Mouse (Mus musculus) left cerebral cortex, adult 8-10 months (tissue): Measurements from ENCODE around the gene Hk1. TPM values are rescaled to one million over a fixed set of nuclear protein-coding genes. Genes with fewer than 3 reads are reported as not detected.

Experiments used
- DNase-seq, 2 experiments: peaks; one replicate each; pipeline ENCODE4 v3.0.0; 2022; ENCODE audit warnings: low spot score in 2 of 2
- total RNA-seq, 4 experiments: library from RNA; stranded (reverse); gene quantifications; 2 replicates each; pipeline ENCODE4 v1.2.4; 2022

Gene Hk1
- 100 to 1,000 TPM; 308 to 326 (median 318) TPM for total RNA-seq

DNA sequence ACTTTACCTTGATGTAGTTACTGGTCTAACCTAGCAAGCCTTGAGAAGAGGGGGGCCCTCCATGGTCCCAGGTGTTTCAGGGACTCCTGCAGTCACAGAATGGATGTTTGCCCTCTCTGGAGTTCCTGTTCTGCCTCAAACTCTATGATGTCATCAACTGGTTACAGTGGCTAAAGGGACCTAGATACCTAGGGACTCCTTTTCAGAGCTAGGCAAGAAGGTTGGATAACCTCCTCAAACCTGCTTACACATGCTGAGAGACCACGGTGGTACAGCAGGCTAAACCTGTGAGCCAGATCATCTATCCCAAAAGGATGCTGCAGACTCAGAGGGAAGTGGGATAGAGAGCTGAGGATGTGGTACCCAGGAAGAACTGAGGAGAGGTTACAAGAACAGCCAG is at the start of gene Hk1:
Gene Hk1 (minus strand): TSS at position 101 of the 400 bp plus-strand sequence.
- DNase-seq = no peak

- DNase-seq = no peak
Observed at GRCm38 (mm10) chr10:62425081-62425871, 45.6 kb upstream of the Hk1 start.

GRCm38 (mm10) chr10:62422255-62422654 is 42.5 kb upstream of the Hk1 start, which contains the start of gene Hkdc1:
Gene Hkdc1 (minus strand): TSS chr10:62422491.
- DNase-seq = no peak

DNA sequence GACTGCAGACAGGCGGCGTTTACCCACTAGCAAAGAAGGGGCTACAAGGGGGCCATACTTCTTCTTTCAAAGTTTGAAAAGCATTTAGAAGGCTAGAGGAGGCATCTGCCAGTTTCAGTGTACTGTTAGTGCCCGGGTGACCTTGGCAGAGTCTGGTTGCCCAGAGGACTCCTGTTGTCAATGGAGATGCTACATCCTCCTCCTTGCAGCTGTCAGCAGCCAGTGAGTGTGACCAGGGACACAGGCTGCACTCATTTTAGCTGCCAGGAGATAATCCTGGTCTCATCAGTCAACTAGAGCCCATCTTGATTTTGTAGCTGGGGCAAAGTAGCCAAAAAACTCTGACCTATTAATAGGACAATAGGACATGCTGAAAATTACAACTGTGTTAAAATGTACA is 41.4 kb upstream of the Hk1 start:
- DNase-seq = no peak

DNA sequence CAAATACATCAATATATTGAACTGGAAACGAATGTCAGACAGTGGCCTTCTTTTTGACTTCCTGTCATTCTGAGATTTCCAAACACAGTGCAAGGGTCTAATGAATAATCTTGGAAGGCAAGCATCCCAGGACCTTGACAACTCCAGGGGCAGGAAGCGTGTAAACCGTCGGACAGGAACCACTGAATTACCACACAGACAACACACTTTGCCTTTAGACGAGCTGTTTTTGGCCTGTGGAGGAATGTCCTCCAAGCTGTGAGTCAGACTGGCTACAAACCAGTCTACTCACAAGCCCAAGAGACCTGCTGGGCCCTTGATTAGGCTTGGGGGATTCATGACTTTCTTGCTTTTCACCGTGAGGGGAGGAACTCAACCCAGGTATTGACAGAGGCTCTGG is 40.7 kb upstream of the Hk1 start:
- no peak for DNase-seq

- DNase-seq = no peak
Observed at GRCm38 (mm10) chr10:62419422-62419821, 39.7 kb upstream of the Hk1 start.

DNA sequence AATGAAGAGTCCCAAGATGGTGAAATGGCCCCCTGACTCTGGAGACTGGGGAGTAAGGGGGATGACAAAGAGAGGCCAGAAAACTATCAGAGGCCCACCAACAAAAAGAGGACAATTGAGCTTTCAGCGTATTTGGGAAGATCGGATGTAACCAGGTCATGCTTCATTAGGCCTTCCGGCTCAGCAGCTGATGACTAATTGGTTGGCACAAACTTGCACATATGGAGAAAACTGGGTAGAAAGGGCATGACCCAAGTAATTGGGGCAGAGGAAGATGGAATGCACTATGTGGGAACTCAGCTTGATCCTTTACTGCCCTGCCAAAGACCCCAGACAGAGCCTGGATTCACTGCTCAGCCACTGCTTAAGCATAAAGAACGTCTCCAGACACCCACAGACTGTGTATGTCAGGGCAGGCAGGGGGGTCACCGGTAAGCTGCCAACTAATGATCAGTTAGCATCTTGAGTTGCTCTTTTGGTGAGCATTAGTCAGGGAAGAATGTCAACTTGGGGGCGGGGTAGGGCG is 39.2 kb upstream of the Hk1 start:
- no peak for DNase-seq

GRCm38 (mm10) chr10:62413606-62413982 is 33.9 kb upstream of the Hk1 start:
- DNase-seq = no peak

GRCm38 (mm10) chr10:62412906-62413605 is 33.3 kb upstream of the Hk1 start:
- DNase-seq = no peak

DNA sequence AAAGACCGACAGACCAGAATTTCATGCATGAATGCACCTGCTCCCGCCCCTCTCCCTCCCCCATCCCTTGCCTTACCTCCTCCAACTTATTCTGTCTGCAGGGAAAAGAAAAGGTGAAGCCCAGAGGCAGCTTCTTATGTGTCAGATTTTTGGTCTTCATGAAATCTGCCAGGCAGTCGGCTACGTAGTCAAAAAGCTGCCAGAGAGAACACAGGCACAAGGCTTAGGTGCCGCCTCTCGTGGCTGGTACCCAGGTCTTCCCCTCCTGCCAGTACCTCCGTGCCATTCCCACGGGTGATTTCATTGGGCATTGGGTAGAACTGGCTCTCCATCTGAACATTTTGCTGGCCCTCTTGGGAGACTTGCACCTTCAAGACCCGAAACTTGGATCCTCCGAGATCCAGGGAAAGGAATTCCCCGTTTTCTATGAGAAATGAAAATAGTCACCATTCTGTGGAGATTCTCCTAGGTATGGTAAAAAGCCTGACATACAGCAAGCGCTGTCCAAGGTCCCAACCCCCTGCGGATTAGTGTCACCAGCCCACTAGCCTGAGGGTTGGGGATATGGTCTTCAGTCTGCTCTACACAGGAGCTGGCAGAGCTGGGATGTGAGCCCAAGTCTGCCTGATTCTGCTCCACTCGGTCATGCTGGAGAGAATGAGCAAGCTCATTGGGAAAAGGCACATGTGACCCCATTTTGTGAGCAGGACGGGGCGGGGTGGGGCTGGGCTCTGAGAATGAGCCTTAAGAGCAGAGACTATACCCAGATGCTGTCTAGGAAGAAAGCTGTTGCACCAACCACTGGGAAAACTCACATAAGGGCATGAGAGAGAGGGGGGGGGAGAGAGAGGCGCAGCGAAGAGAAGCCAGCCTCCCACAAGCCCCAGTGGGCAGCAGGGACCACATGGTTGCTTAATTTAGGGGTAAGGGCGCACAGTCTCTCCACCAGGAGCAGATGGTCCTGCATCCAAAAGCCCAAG is 32.0 kb upstream of the Hk1 start:
- DNase-seq = no peak

GRCm38 (mm10) chr10:62410943-62411342 is 31.2 kb upstream of the Hk1 start:
- DNase-seq = peak in 1 of 2 experiments; percentile 43

- no peak for DNase-seq
Observed at GRCm38 (mm10) chr10:62404901-62405300, 25.2 kb upstream of the Hk1 start.

DNA sequence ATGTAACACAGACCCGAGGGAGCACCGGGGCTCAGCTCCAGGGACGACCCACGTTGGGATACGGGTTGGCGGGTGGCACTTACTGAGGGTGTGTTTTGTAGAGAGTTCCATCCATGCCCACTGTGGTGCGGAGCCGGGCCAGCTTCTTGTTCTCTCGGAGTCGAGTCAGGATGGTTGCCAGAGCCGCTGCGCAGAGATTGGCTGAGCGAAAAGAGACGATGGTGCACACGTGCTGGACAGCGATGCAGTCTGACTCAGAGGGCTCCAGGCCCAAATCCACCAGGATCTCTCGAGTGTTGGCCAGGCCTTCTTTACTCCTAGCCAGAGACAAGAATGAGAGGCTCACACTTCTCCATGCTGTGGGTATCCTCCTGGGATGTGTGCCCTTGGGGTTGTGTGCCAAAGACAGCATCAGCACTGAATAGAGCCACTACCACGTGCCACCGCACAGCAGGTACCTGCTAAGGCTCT is 22.0 kb upstream of the Hk1 start:
- DNase-seq = no peak

DNA sequence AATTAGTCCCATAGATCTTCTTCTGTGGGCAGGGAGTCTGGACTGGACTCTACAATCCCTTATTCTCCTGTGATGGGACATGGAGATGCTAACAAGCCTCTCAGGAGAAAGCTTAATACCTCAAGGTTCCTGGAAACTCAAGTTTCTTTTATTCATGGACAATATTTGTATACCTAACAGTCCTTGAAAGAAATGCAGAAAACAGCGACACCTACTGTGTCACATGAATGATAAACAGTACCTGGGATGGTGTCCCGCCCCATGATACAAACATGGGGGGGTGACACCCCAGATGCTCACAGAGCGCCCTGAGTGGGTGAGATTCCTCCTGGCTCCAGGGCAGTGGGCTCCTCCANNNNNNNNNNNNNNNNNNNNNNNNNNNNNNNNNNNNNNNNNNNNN is 3.3 kb upstream of the Hk1 start:
- no peak for DNase-seq

DNA sequence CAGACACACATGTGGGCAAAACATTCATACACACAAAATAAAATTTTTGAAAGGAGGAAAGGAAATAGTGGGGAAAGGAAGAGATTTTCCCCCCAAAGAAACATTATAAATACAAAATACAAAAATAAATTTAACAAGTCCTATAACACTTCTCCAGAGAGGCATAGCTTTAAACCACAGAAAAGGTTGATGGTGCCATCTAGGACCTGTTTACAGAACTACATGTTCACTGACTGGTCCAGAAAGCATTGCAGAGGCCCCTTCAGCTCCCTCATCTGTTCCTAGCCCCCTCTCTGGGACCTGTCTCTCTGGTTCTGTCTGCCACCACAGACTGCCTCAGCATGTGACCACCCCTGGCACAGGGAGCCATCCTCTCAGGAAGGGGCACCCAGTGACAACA is 1.2 kb upstream of the Hk1 start:
- DNase-seq = no peak

DNA sequence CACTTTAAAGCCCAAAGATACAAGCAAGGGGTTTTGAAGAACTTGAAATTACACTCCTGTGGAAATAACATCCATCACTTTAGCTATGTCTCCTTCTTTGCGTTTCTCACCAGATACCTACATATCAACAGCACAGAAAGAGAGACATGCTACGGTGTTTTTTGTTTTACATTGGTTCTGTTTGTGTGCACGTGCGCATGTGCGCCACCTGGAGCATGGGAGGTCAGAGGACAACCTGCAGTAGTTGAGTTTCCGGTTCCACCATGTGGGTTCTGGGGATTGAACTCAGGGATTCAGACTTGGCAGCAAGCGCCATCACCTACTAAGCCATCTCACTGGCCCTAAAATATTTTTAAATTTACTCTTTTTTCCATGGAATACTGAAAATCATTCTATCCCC is 20.9 kb downstream of the Hk1 start:
- DNase-seq = no peak

DNA sequence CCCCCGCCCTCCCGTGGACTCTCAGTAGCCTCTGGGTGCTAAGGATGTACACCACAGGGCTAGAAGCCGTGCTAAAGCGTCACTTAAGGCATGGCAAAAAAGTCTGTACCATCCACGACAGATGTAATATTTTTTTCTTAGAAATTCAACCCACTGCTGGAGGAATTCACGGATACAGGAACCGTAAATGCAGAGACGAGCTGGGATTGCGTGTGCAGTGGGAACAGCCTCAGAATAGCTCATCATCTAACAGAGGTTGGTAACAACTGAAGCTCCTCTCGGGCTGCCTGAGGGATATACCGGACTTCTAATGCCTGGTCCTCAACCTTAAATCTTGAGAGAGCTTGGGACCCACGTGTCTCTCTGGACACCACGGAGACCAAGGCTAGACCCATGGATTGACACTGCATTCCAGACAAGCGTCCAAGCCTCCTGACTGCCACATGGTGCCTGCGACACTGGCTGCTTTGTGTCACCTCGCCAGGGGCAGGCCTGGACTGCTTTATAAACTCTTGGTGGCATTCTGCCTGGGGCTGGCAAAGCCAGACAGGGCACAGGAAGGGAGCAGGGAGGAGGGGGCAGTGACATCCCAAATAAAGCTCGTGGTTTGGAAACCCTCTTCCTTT is 23.5 kb downstream of the Hk1 start:
- peak in 1 of 2 experiments; percentile 61 for DNase-seq

GRCm38 (mm10) chr10:62345147-62345546 is 34.6 kb downstream of the Hk1 start:
- DNase-seq = no peak

DNA sequence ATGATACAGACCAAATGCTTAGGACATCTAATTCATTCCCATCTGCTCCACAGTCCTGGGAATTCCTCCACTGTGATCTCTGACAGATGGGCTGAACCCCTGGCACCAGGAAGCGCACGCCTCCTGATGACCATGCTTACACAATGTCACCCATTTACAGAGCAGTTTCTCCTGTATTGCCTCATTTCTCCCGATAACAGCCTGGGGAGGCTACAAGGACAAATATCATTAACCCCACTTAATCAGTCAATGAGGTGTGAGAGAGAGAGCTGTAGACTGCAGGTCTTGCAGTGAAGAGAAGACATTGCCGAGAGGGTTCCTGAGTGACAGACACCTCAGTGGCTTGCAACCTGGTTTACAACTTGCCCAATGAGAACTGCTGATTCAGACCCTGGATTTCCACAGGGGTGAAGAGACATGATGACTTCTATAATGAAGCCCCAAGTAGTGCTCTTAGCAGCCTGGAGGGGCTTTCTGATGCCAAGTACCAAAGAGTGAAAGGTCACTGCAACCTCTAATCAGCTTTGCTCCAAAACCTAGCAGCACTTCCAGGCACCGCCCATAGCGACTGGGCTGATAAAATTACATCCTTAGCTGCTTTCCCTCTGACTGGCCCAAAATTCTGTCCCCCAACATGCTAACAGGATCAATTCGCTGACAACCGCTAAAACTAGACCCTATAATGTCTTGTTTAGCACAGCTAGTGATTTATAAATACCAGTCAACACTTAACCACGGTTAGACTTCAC is 35.5 kb downstream of the Hk1 start:
- no peak for DNase-seq

- DNase-seq = no peak
Observed at GRCm38 (mm10) chr10:62342512-62342911, 37.2 kb downstream of the Hk1 start.
